Comparison of ENCODE assay signal across 13 mouse cellular contexts in genomic region chr6:88770981-88771380, GRCm38 (mm10).
"Had no signal": no experiment of that assay in that cellular context is flagged by ENCODE, and none has a peak within 500 bp of the region (broad histone marks: within the 10 kb centered on the region; RNA-seq: fewer than 3 reads in every experiment).

No protein-coding gene starts in this region.

- H3K27me3 ChIP-seq: limb, embryonic 12.5 days; midbrain, embryonic 13.5 days had no signal

- H3K36me3 ChIP-seq: limb, embryonic 12.5 days; midbrain, embryonic 13.5 days had no signal

- H3K4me3 ChIP-seq: limb, embryonic 12.5 days; midbrain, embryonic 13.5 days; myocyte had no signal

- H3K27ac ChIP-seq: limb, embryonic 12.5 days; liver, embryonic 14.5 days; midbrain, embryonic 13.5 days had no signal

- H3K4me2 ChIP-seq: limb, embryonic 12.5 days; midbrain, embryonic 13.5 days had no signal

- ATAC-seq: lung, postnatal 0 days; midbrain, embryonic 13.5 days had no signal

- H3K9me3 ChIP-seq: limb, embryonic 12.5 days; midbrain, embryonic 13.5 days had no signal

- H3K9ac ChIP-seq: limb, embryonic 12.5 days; liver, embryonic 14.5 days; midbrain, embryonic 13.5 days had no signal

- DNase-seq: kidney, postnatal 10 days; kidney, postnatal 4 days; lung, adult 2 months; lung, postnatal 36 days; right cerebral cortex, postnatal 4 days; spleen, adult 18-20 months; thymus, adult 18-20 months; thymus, postnatal 14 days had no signal
